Mouse (Mus musculus): ENCODE measurements around the gene Ddx41.

DNA sequence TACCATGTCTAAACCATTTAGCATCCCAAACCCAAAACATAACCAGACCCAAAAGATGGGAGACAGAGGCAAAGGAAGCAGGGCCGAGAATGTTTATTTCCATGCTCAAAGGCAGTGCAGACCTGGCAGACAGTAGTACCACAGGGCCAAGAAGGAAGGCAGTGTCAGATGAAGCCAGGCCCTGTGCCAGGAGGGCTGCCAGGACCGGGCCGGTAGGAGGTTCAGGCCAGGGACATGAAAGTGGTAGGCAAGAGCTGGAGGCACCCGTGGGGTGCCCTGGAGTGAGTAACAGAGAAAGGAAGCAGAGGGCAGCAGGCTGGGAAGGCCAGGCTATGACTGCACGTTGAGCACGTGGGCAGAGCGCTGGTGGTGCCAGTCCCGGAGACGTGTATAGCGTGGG is 29.8 kb downstream of the Ddx41 start:
- no peak for TF ChIP-seq GATA1 (IDR thresholded peaks at IDR 0.05; ENCODE audit: borderline replicate concordance, low read length)
- no peak for TF ChIP-seq CTCF (IDR thresholded peaks at IDR 0.05; ENCODE audit: low read depth, low read length)
- TF ChIP-seq GATA2 (IDR thresholded peaks at IDR 0.05; ENCODE audit: borderline replicate concordance, low read depth, low read length) = no peak
- no peak for TF ChIP-seq POLR2AphosphoS5 (IDR thresholded peaks at IDR 0.05; ENCODE audit: insufficient replicate concordance, low read depth, low read length)
